Mouse (Mus musculus): ENCODE results near the gene Sept11. TPM values are rescaled to one million over a fixed set of nuclear protein-coding genes. Genes with fewer than 3 reads are reported as not detected.

Sept11 gene
- polyA plus RNA-seq, 1 experiment from 2014 or later = 92.8 TPM

GRCm38 (mm10) chr5:93103603-93104002 lies 10.4 kb downstream of the Sept11 start:
- Histone ChIP-seq H3K27me3 (ENCODE audit: control insufficient read depth, insufficient read depth, low read length) (no peaks in the 10 kb centered on the region), H3K4me1 (ENCODE audit: control insufficient read depth, insufficient read depth, low read length) (peaks cover 17% of the 10 kb centered on the region), H3K27ac (ENCODE audit: low read length) (no peak overlapping the region), H3K9ac (ENCODE audit: low read length) (no peak overlapping the region), H3K36me3 (ENCODE audit: control insufficient read depth, insufficient read depth) (no peaks in the 10 kb centered on the region), H3K4me2 (ENCODE audit: low read depth, low read length) (no peak overlapping the region), H3K9me3 (replicated peaks; ENCODE audit: control insufficient read depth, low read length) (no peaks in the 10 kb centered on the region), H3K4me3 (ENCODE audit: low read length) (no peak overlapping the region)
- 73% methylated on average over 8 of the region's 8 CpGs for WGBS
- no peak for ATAC-seq (replicated peaks; ENCODE audit: extremely low read depth, insufficient read depth, low FRiP score)

GRCm38 (mm10) chr5:93104987-93105823 lies 12.0 kb downstream of the Sept11 start:
- no peaks in the 10 kb centered on the region for H3K27me3 ChIP-seq (ENCODE audit: control insufficient read depth, insufficient read depth, low read length)
- H3K9me3 ChIP-seq (replicated peaks; ENCODE audit: control insufficient read depth, low read length) = no peaks in the 10 kb centered on the region
- no peak overlapping the region for H3K27ac ChIP-seq (ENCODE audit: low read length)
- no peak overlapping the region for H3K9ac ChIP-seq (ENCODE audit: low read length)
- peaks cover 8% of the 10 kb centered on the region; the same call in 1 of the 2 replicates for H3K4me1 ChIP-seq (ENCODE audit: control insufficient read depth, insufficient read depth, low read length)
- no peak for ATAC-seq (replicated peaks; ENCODE audit: extremely low read depth, insufficient read depth, low FRiP score)
- no peak overlapping the region for H3K4me3 ChIP-seq (ENCODE audit: low read length)
- H3K36me3 ChIP-seq (ENCODE audit: control insufficient read depth, insufficient read depth) = no peaks in the 10 kb centered on the region
- H3K4me2 ChIP-seq (ENCODE audit: low read depth, low read length) = no peak overlapping the region
- 73% methylated on average over 4 of the region's 5 CpGs for WGBS

GRCm38 (mm10) chr5:93106048-93106447 lies 12.8 kb downstream of the Sept11 start:
- H3K27ac ChIP-seq (ENCODE audit: low read length) = no peak overlapping the region
- H3K4me2 ChIP-seq (ENCODE audit: low read depth, low read length) = no peak overlapping the region
- ATAC-seq (replicated peaks; ENCODE audit: extremely low read depth, insufficient read depth, low FRiP score) = no peak
- no peaks in the 10 kb centered on the region for H3K9me3 ChIP-seq (replicated peaks; ENCODE audit: control insufficient read depth, low read length)
- no peaks in the 10 kb centered on the region for H3K27me3 ChIP-seq (ENCODE audit: control insufficient read depth, insufficient read depth, low read length)
- no peak overlapping the region for H3K9ac ChIP-seq (ENCODE audit: low read length)
- 92% methylated on average over 4 of the region's 4 CpGs for WGBS
- H3K4me3 ChIP-seq (ENCODE audit: low read length) = no peak overlapping the region
- peaks cover 1% of the 10 kb centered on the region; the same call in 1 of the 2 replicates for H3K4me1 ChIP-seq (ENCODE audit: control insufficient read depth, insufficient read depth, low read length)
- H3K36me3 ChIP-seq (ENCODE audit: control insufficient read depth, insufficient read depth) = 0 out of 2 replicates have a peak, but pooled peaks cover 2% of the 10 kb centered on the region

GRCm38 (mm10) chr5:93108703-93109102 lies 15.5 kb downstream of the Sept11 start:
- H3K9me3 ChIP-seq (replicated peaks; ENCODE audit: control insufficient read depth, low read length) = no peaks in the 10 kb centered on the region
- H3K4me1 ChIP-seq (ENCODE audit: control insufficient read depth, insufficient read depth, low read length) = peaks cover 3% of the 10 kb centered on the region; the same call in 1 of the 2 replicates
- H3K4me2 ChIP-seq (ENCODE audit: low read depth, low read length) = no peak overlapping the region
- no peak overlapping the region for H3K9ac ChIP-seq (ENCODE audit: low read length)
- no peak for ATAC-seq (replicated peaks; ENCODE audit: extremely low read depth, insufficient read depth, low FRiP score)
- H3K27me3 ChIP-seq (ENCODE audit: control insufficient read depth, insufficient read depth, low read length) = no peaks in the 10 kb centered on the region
- WGBS = 83% methylated on average over 4 of the region's 4 CpGs
- 0 out of 2 replicates have a peak, but pooled peaks cover 2% of the 10 kb centered on the region for H3K36me3 ChIP-seq (ENCODE audit: control insufficient read depth, insufficient read depth)
- H3K27ac ChIP-seq (ENCODE audit: low read length) = no peak overlapping the region
- H3K4me3 ChIP-seq (ENCODE audit: low read length) = no peak overlapping the region

GRCm38 (mm10) chr5:93109555-93109954 lies 16.3 kb downstream of the Sept11 start:
- Histone ChIP-seq H3K4me3 (ENCODE audit: low read length) (no peak overlapping the region), H3K36me3 (ENCODE audit: control insufficient read depth, insufficient read depth) (0 out of 2 replicates have a peak, but pooled peaks cover 2% of the 10 kb centered on the region)
- 64% methylated on average over 2 of the region's 2 CpGs for WGBS

GRCm38 (mm10) chr5:93112290-93112689 lies 19.1 kb downstream of the Sept11 start:
- H3K4me1 ChIP-seq (ENCODE audit: control insufficient read depth, insufficient read depth, low read length) = peaks cover 14% of the 10 kb centered on the region
- H3K9ac ChIP-seq (ENCODE audit: low read length) = no peak overlapping the region
- no peak overlapping the region for H3K4me3 ChIP-seq (ENCODE audit: low read length)
- ATAC-seq (replicated peaks; ENCODE audit: extremely low read depth, insufficient read depth, low FRiP score) = no peak
- H3K4me2 ChIP-seq (ENCODE audit: low read depth, low read length) = no peak overlapping the region
- WGBS = 90% methylated on average over 3 of the region's 3 CpGs
- 0 out of 2 replicates have a peak, but pooled peaks cover 2% of the 10 kb centered on the region for H3K36me3 ChIP-seq (ENCODE audit: control insufficient read depth, insufficient read depth)
- no peak overlapping the region for H3K27ac ChIP-seq (ENCODE audit: low read length)
- no peaks in the 10 kb centered on the region for H3K27me3 ChIP-seq (ENCODE audit: control insufficient read depth, insufficient read depth, low read length)
- H3K9me3 ChIP-seq (replicated peaks; ENCODE audit: control insufficient read depth, low read length) = no peaks in the 10 kb centered on the region

More at GRCm38 (mm10) chr5:93109555-93109954, 16.3 kb downstream of the Sept11 start:
- H3K9ac ChIP-seq (ENCODE audit: low read length) = no peak overlapping the region
- ATAC-seq (replicated peaks; ENCODE audit: extremely low read depth, insufficient read depth, low FRiP score) = no peak
- no peaks in the 10 kb centered on the region for H3K9me3 ChIP-seq (replicated peaks; ENCODE audit: control insufficient read depth, low read length)
- H3K4me2 ChIP-seq (ENCODE audit: low read depth, low read length) = no peak overlapping the region
- H3K27me3 ChIP-seq (ENCODE audit: control insufficient read depth, insufficient read depth, low read length) = no peaks in the 10 kb centered on the region
- no peak overlapping the region for H3K27ac ChIP-seq (ENCODE audit: low read length)
- peaks cover 3% of the 10 kb centered on the region; the same call in 1 of the 2 replicates for H3K4me1 ChIP-seq (ENCODE audit: control insufficient read depth, insufficient read depth, low read length)

GRCm38 (mm10) chr5:93113517-93113916 lies 20.3 kb downstream of the Sept11 start:
- Histone ChIP-seq H3K36me3 (ENCODE audit: control insufficient read depth, insufficient read depth) (0 out of 2 replicates have a peak, but pooled peaks cover 2% of the 10 kb centered on the region), H3K9ac (ENCODE audit: low read length) (no peak overlapping the region), H3K4me1 (ENCODE audit: control insufficient read depth, insufficient read depth, low read length) (peaks cover 14% of the 10 kb centered on the region), H3K9me3 (replicated peaks; ENCODE audit: control insufficient read depth, low read length) (no peaks in the 10 kb centered on the region), H3K4me2 (ENCODE audit: low read depth, low read length) (no peak overlapping the region), H3K4me3 (ENCODE audit: low read length) (no peak overlapping the region), H3K27me3 (ENCODE audit: control insufficient read depth, insufficient read depth, low read length) (no peaks in the 10 kb centered on the region), H3K27ac (ENCODE audit: low read length) (no peak overlapping the region)
- no peak for ATAC-seq (replicated peaks; ENCODE audit: extremely low read depth, insufficient read depth, low FRiP score)
- 41% methylated on average over 5 of the region's 5 CpGs for WGBS

- no peak overlapping the region for H3K9ac ChIP-seq (ENCODE audit: low read length)
- no peaks in the 10 kb centered on the region for H3K27me3 ChIP-seq (ENCODE audit: control insufficient read depth, insufficient read depth, low read length)
- H3K4me2 ChIP-seq (ENCODE audit: low read depth, low read length) = no peak overlapping the region
- no peak overlapping the region for H3K4me3 ChIP-seq (ENCODE audit: low read length)
- ATAC-seq (replicated peaks; ENCODE audit: extremely low read depth, insufficient read depth, low FRiP score) = no peak
- 0 out of 2 replicates have a peak overlapping the region, but pooled peaks have one; percentile 12 for H3K27ac ChIP-seq (ENCODE audit: low read length)
- 0 out of 2 replicates have a peak, but pooled peaks cover 2% of the 10 kb centered on the region for H3K36me3 ChIP-seq (ENCODE audit: control insufficient read depth, insufficient read depth)
- H3K9me3 ChIP-seq (replicated peaks; ENCODE audit: control insufficient read depth, low read length) = no peaks in the 10 kb centered on the region
- peaks cover 14% of the 10 kb centered on the region for H3K4me1 ChIP-seq (ENCODE audit: control insufficient read depth, insufficient read depth, low read length)
- 84% methylated on average over 6 of the region's 6 CpGs for WGBS
Observed at GRCm38 (mm10) chr5:93114515-93114914, 21.3 kb downstream of the Sept11 start.

- no peak for ATAC-seq (replicated peaks; ENCODE audit: extremely low read depth, insufficient read depth, low FRiP score)
- no peak overlapping the region for H3K4me2 ChIP-seq (ENCODE audit: low read depth, low read length)
- peaks cover 14% of the 10 kb centered on the region for H3K4me1 ChIP-seq (ENCODE audit: control insufficient read depth, insufficient read depth, low read length)
- 73% methylated on average over 6 of the region's 6 CpGs for WGBS
- H3K4me3 ChIP-seq (ENCODE audit: low read length) = no peak overlapping the region
- no peaks in the 10 kb centered on the region for H3K9me3 ChIP-seq (replicated peaks; ENCODE audit: control insufficient read depth, low read length)
- H3K9ac ChIP-seq (ENCODE audit: low read length) = no peak overlapping the region
- H3K27me3 ChIP-seq (ENCODE audit: control insufficient read depth, insufficient read depth, low read length) = no peaks in the 10 kb centered on the region
- H3K36me3 ChIP-seq (ENCODE audit: control insufficient read depth, insufficient read depth) = 0 out of 2 replicates have a peak, but pooled peaks cover 2% of the 10 kb centered on the region
- H3K27ac ChIP-seq (ENCODE audit: low read length) = 0 out of 2 replicates have a peak overlapping the region, but pooled peaks have one; percentile 12
Observed at GRCm38 (mm10) chr5:93115059-93115458, 21.8 kb downstream of the Sept11 start.

All from heart, embryonic 16.5 days (tissue).